Mouse (Mus musculus) adrenal gland, postnatal 4 days (tissue): Measurements from ENCODE around the gene Zpr1. TPM values are rescaled to one million over a fixed set of nuclear protein-coding genes. Genes with fewer than 3 reads are reported as not detected.
"Not testable (repeated sequence)": the region's sequence is repeated elsewhere in the genome, so short reads cannot be mapped to it uniquely, and the experiment has no call there.

Source experiments
- DNase-seq, 2 experiments: peaks; one replicate each; pipeline ENCODE4 v3.0.0; 2021 to 2022; ENCODE audit warnings: low spot score in 2 of 2, mixed read lengths in 2 of 2
- total RNA-seq, 2 experiments: library from RNA; stranded (reverse); gene quantifications; 2 replicates each; pipeline ENCODE4 v1.2.3; 2021

Gene Zpr1
- total RNA-seq, 2 experiments from 2014 or later: 36.4 to 39.4 TPM

GRCm38 (mm10) chr9:46257546-46257945 is 15.3 kb upstream of the Zpr1 start:
- DNase-seq: no peak

- DNase-seq: no peak
These were observed 13.8 kb upstream of the Zpr1 start for GRCm38 (mm10) chr9:46259111-46259510.

GRCm38 (mm10) chr9:46261131-46261530 is 11.7 kb upstream of the Zpr1 start:
- DNase-seq: no peak

GRCm38 (mm10) chr9:46268343-46268873 is 4.5 kb upstream of the Zpr1 start, which contains the start of gene Apoa5:
Gene Apoa5, plus strand, starts transcription at chr9:46268633.
- no peak for DNase-seq

GRCm38 (mm10) chr9:46269125-46269524 is 3.7 kb upstream of the Zpr1 start:
- no peak for DNase-seq

GRCm38 (mm10) chr9:46270782-46271181 is 2.1 kb upstream of the Zpr1 start:
- DNase-seq: no peak

- no peak for DNase-seq
These were observed 794 bp upstream of the Zpr1 start for GRCm38 (mm10) chr9:46272070-46272469.

GRCm38 (mm10) chr9:46274494-46274893 is 1.6 kb downstream of the Zpr1 start:
- DNase-seq: no peak

- peak; percentile 90 to 98 for DNase-seq
These were observed 10.0 kb downstream of the Zpr1 start, which contains the start of gene Bud13 for GRCm38 (mm10) chr9:46282631-46283436. Gene Bud13, plus strand, starts transcription at chr9:46283008.

GRCm38 (mm10) chr9:46298381-46298780 is 25.5 kb downstream of the Zpr1 start:
- DNase-seq: no peak

GRCm38 (mm10) chr9:46302142-46302541 is 29.3 kb downstream of the Zpr1 start:
- DNase-seq: peak in 1 of 2 experiments; percentile 20

GRCm38 (mm10) chr9:46309121-46309520 is 36.3 kb downstream of the Zpr1 start:
- DNase-seq: no peak

- peak; percentile 22 to 24 for DNase-seq
These were observed 41.6 kb downstream of the Zpr1 start for GRCm38 (mm10) chr9:46314507-46314906.

GRCm38 (mm10) chr9:46314921-46315320 is 42.1 kb downstream of the Zpr1 start:
- no peak for DNase-seq

- no peak for DNase-seq
These were observed 43.0 kb downstream of the Zpr1 start for GRCm38 (mm10) chr9:46315807-46316365.

- no peak for DNase-seq
These were observed 43.5 kb downstream of the Zpr1 start for GRCm38 (mm10) chr9:46316388-46316787.

GRCm38 (mm10) chr9:46316909-46317308 is 44.0 kb downstream of the Zpr1 start:
- DNase-seq: no peak

GRCm38 (mm10) chr9:46317957-46318356 is 45.1 kb downstream of the Zpr1 start:
- DNase-seq: no peak

- DNase-seq: not testable (repeated sequence)
These were observed 47.0 kb downstream of the Zpr1 start, which contains the start of gene 4931429L15Rik for GRCm38 (mm10) chr9:46319886-46320285. Gene 4931429L15Rik, minus strand, starts transcription at chr9:46319986.

- DNase-seq: no peak
These were observed 47.6 kb downstream of the Zpr1 start for GRCm38 (mm10) chr9:46320461-46320860.

- DNase-seq: no peak
These were observed 54.0 kb downstream of the Zpr1 start for GRCm38 (mm10) chr9:46326694-46327405.
